Mouse (Mus musculus): ENCODE results near the gene Tor1aip2. TPM values are rescaled to one million over a fixed set of nuclear protein-coding genes. Genes with fewer than 3 reads are reported as not detected.

The Tor1aip2 gene
- polyA plus RNA-seq (2016; fragmentation: Nextera tagmentation; extraction: Ambion mirVana), result 111 and 116 TPM in 2 replicates

DNA sequence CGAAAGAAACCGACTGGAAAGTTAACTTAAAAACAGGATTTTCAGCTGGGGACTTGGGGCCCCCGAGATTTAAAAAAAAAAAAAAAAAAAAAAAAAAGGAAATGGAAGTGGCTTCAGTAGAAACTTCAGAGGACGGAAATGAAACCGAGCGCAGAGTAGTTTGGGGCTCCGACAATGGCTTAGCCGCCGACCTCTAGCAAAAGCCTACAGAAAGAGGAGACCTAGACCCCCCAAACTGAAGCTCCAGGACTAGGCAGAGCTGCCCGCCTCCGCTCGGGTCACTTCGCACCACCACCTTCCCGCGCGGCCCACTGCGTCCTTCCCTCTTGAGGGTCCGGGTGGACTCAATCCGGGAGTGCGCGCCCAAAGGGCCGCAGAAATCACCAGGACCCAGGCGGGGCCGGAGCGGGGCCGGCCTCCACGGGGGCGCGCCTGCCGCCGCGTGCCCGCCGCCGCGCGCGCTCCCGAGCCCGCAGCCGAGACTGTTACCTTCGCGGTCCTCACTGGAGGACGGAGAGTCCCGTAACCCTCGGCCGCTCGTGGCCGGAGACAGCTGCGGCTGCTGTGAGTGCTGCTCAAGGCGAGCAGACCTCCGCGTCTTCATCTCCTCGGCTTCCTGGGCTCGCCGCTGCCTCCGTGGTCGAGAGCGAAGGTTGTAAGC is at the start of gene Tor1aip2:
Tor1aip2 (plus strand) TSS at position 135 of the 661 bp plus-strand sequence.
- WGBS, result under 1% methylated on average over 59 of the region's 59 CpGs
- peak within 1 kb of the TSS; percentile 99 for H3K27ac ChIP-seq (replicated peaks)
- H3K4me1 ChIP-seq, result peaks cover 16% of the 10 kb centered on the region
- peaks cover 37% of the 10 kb centered on the region for H3K36me3 ChIP-seq (replicated peaks)
- H3K27me3 ChIP-seq (replicated peaks; ENCODE audit: low read depth, poor library complexity, severe bottlenecking), result no peaks in the 10 kb centered on the region
- peak within 1 kb of the TSS; percentile 90 for H3K4me3 ChIP-seq
- DNase-seq (ENCODE audit: low spot score), result peak; percentile 91
- no peaks in the 10 kb centered on the region for H3K9me3 ChIP-seq

DNA sequence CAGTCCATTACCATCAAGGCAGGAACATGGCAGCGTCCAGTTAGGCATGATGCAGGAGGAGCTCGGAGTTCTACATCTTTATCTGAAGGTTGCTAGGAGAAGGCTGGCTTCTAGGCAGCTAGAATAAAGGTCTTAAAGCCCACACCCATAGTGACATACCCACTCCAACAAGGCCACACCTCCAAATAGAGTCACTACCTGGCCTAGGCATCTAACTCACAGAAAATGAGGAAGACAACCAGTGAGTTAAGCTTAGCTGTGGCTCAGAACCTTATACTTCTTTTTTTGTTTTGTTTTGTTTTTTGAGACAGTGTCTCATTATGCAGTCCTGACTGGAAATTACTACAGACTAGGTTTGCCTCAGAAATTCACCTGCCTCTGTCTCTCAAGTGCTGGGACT is 47.6 kb upstream of the Tor1aip2 start:
- Histone ChIP-seq H3K4me1 (no peaks in the 10 kb centered on the region), H3K27ac (replicated peaks) (no peak overlapping the region), H3K36me3 (replicated peaks) (no peaks in the 10 kb centered on the region), H3K9me3 (no peaks in the 10 kb centered on the region), H3K27me3 (replicated peaks; ENCODE audit: low read depth, poor library complexity, severe bottlenecking) (no peaks in the 10 kb centered on the region), H3K4me3 (no peak overlapping the region)
- WGBS, result 85% methylated on average over 2 of the region's 2 CpGs
- DNase-seq (ENCODE audit: low spot score), result no peak

DNA sequence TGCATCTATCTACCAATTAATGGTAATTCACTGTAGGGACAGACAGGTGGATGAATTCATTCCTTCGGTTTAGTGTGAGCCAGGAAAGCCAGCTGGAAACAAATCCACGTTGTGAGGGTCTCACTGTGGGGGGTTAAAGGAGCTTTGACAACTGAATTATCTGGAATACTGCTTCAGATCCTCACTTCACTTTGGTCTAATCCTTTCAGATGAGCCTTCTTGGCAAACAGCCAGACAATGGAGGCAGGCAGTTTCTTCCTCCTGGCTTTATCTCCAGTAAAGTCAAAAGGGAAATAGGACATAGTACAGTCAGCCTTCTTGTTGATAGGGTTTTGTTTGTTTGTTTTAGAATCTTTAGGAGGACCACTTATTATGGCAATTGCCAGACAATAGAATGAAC is 45.8 kb upstream of the Tor1aip2 start:
- H3K27me3 ChIP-seq (replicated peaks; ENCODE audit: low read depth, poor library complexity, severe bottlenecking), result no peaks in the 10 kb centered on the region
- no peaks in the 10 kb centered on the region for H3K36me3 ChIP-seq (replicated peaks)
- no peak overlapping the region for H3K4me3 ChIP-seq
- H3K27ac ChIP-seq (replicated peaks), result no peak overlapping the region
- WGBS, result 17% methylated on average over 2 of the region's 2 CpGs
- H3K4me1 ChIP-seq, result no peaks in the 10 kb centered on the region
- DNase-seq (ENCODE audit: low spot score), result no peak
- no peaks in the 10 kb centered on the region for H3K9me3 ChIP-seq

DNA sequence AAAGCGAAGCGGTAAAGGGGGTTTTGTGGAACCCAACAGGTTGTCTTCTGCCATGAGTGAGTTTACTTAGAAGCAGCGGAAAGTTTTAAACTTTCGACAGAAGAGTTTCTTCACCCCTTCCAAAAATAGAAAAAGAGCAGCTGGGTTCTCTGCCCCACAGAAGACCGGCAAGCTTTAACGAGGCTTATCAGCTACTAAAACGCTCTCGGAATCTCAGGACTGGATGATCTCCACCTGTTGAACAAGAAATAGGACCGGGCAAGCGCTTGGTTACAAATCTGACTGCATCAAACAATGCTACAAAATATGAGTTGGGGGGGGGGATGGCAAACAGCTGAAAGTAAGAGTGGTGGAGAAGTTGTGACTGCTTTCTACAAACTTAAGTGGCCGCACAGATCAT is 44.8 kb upstream of the Tor1aip2 start:
- no peaks in the 10 kb centered on the region for H3K4me1 ChIP-seq
- H3K27ac ChIP-seq (replicated peaks), result no peak overlapping the region
- no peaks in the 10 kb centered on the region for H3K9me3 ChIP-seq
- 82% methylated on average over 11 of the region's 11 CpGs for WGBS
- no peaks in the 10 kb centered on the region for H3K27me3 ChIP-seq (replicated peaks; ENCODE audit: low read depth, poor library complexity, severe bottlenecking)
- DNase-seq (ENCODE audit: low spot score), result no peak
- H3K36me3 ChIP-seq (replicated peaks), result no peaks in the 10 kb centered on the region
- no peak overlapping the region for H3K4me3 ChIP-seq

DNA sequence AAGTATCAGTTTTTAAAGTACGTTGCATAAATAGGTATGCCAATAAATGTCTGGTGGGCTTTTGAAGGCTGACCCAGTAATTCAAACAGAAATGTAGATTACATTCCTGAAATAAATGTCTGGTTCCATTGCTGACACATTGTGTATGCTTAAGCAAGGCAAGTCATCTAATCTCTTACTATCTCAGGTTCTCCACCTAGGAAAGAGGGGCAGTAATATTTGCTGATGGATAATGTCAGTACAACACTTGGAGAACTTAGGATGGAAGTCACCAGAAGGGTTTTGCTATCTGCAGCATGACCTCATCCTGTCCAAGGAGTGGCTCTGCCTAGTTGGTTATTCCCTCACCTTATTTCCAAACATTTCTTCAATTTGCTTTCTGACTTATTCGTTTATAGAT is 40.7 kb upstream of the Tor1aip2 start:
- WGBS, result 89% methylated on average over 2 of the region's 2 CpGs
- H3K9me3 ChIP-seq, result no peaks in the 10 kb centered on the region
- H3K27ac ChIP-seq (replicated peaks), result no peak overlapping the region
- no peak for DNase-seq (ENCODE audit: low spot score)
- H3K36me3 ChIP-seq (replicated peaks), result no peaks in the 10 kb centered on the region
- H3K27me3 ChIP-seq (replicated peaks; ENCODE audit: low read depth, poor library complexity, severe bottlenecking), result no peaks in the 10 kb centered on the region
- H3K4me3 ChIP-seq, result no peak overlapping the region
- no peaks in the 10 kb centered on the region for H3K4me1 ChIP-seq

DNA sequence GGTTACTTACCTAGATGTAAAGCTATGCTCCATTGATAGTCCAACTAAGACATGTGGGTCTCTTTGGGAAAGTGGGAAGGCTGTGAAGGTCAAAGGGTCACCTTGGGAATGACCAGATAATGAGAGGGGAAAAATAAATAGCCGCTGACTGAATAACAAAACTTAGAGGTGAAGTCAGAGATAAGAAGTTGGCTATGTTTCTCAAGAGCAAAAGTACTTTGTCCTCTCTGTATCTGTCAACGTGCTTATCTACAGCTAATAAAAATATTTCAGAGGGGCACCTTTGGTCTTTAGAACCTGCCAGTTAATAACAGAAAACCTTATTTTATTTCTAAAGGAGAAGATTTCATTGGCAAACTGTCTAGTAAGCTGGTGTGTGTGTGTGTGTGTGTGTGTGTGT is 39.6 kb upstream of the Tor1aip2 start:
- Histone ChIP-seq H3K4me3 (no peak overlapping the region), H3K27ac (replicated peaks) (no peak overlapping the region), H3K4me1 (no peaks in the 10 kb centered on the region), H3K36me3 (replicated peaks) (no peaks in the 10 kb centered on the region), H3K27me3 (replicated peaks; ENCODE audit: low read depth, poor library complexity, severe bottlenecking) (no peaks in the 10 kb centered on the region), H3K9me3 (no peaks in the 10 kb centered on the region)
- DNase-seq (ENCODE audit: low spot score), result no peak
- WGBS, result 83% methylated on average over 2 of the region's 2 CpGs

DNA sequence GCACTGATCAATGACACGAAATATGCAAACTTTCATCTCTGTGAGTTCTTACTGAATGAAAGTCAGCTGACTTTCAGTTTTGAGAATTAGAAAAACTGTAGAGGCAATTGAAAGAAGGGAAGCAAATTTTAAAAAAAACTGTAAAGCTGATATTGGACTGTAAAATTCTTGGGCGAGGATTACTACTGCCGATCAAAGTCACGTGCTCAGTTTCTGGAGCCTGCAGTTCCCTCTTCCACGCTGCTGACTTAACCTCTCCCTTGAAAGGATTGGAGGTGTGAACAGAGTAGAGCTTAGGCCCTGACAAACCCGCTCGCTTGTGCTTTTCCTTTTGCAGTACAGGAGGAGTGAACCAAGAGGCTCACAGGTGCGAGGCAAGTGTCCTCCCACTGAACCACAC is 32.8 kb upstream of the Tor1aip2 start:
- Histone ChIP-seq H3K36me3 (replicated peaks) (peaks cover 39% of the 10 kb centered on the region), H3K9me3 (no peaks in the 10 kb centered on the region), H3K27me3 (replicated peaks; ENCODE audit: low read depth, poor library complexity, severe bottlenecking) (no peaks in the 10 kb centered on the region), H3K27ac (replicated peaks) (no peak overlapping the region), H3K4me3 (no peak overlapping the region), H3K4me1 (no peaks in the 10 kb centered on the region)
- DNase-seq (ENCODE audit: low spot score), result no peak
- WGBS, result 89% methylated on average over 8 of the region's 8 CpGs

DNA sequence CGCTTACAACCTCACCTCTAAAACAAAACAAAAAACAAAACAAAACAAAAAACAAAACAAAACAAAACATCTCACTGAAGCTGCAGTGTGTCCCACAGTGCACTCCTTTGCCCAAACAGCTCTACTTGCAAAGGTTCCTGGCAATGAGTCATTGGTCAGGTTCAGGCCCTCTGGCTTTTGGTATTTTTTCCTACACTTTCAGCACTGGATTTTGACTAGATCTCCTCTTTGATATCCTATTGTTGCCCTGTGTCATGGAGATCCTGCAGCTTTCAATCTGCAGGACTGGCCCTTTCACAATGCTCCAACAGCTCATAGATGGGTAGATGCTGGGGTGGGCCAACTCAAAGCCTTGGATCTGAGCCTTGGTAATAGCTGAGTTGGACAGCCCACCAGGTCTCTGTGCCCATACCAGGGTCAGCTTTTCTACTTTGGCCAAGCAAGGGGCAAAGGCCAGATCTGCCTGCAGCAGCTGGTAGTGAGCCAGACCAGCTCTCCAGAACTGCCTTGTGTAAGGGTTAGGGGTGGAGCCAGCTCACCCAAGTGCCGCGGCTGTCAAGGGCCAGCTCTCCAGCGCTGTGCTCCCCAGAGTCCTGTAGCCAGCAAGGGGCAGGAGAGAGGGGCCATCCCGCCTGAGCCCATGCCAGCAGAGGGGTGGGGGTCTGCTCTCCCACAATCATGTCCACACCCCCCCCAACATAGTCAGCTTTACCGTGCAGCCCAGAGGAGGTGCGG is 31.8 kb upstream of the Tor1aip2 start:
- no peak overlapping the region for H3K4me3 ChIP-seq
- 88% methylated on average over 7 of the region's 7 CpGs for WGBS
- no peak overlapping the region for H3K27ac ChIP-seq (replicated peaks)
- H3K4me1 ChIP-seq, result no peaks in the 10 kb centered on the region
- H3K9me3 ChIP-seq, result no peaks in the 10 kb centered on the region
- H3K36me3 ChIP-seq (replicated peaks), result peaks cover 48% of the 10 kb centered on the region
- H3K27me3 ChIP-seq (replicated peaks; ENCODE audit: low read depth, poor library complexity, severe bottlenecking), result no peaks in the 10 kb centered on the region
- no peak for DNase-seq (ENCODE audit: low spot score)

DNA sequence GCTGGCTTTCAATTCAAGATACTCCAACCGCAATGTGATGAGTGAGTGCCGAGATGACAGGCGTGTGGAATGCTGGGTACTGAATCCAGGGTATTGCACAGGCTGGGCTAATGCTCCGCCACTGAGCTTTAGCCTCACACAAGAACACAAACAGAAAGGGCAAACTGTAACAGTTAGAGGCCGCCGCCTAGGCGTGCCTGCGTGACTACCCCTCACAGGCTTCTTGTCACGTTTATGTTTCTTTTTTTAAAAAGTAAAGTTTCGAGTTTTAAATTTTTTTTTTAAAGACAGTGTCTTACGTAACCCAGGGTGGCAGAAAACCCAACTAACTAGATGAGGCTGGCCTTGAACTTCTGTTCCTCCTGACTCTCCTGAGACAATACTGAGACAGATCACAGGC is 29.3 kb upstream of the Tor1aip2 start:
- no peaks in the 10 kb centered on the region for H3K4me1 ChIP-seq
- no peaks in the 10 kb centered on the region for H3K27me3 ChIP-seq (replicated peaks; ENCODE audit: low read depth, poor library complexity, severe bottlenecking)
- no peaks in the 10 kb centered on the region for H3K9me3 ChIP-seq
- DNase-seq (ENCODE audit: low spot score), result no peak
- peaks cover 70% of the 10 kb centered on the region for H3K36me3 ChIP-seq (replicated peaks)
- H3K4me3 ChIP-seq, result no peak overlapping the region
- WGBS, result 91% methylated on average over 11 of the region's 11 CpGs
- H3K27ac ChIP-seq (replicated peaks), result no peak overlapping the region

DNA sequence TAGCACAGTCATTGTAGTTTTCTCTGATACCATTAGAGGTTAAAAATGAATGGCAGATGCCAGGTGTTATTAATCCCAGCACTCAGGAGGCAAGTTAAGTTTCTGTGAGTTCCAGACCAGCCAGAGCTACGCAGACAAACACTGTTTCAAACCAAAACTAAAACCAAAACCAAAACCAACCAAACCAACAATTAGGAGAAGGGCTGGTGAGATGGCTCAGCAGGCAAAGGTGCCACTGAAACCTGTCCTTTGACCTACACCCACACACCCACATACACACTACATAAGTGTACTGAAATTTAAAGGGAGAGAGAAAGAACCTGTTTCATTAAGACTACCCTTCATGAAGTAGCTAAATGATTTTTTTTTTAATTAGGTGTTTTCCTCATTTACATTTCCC is 26.2 kb upstream of the Tor1aip2 start:
- WGBS, result 95% methylated on average over 1 of the region's 1 CpGs
- no peaks in the 10 kb centered on the region for H3K27me3 ChIP-seq (replicated peaks; ENCODE audit: low read depth, poor library complexity, severe bottlenecking)

DNA sequence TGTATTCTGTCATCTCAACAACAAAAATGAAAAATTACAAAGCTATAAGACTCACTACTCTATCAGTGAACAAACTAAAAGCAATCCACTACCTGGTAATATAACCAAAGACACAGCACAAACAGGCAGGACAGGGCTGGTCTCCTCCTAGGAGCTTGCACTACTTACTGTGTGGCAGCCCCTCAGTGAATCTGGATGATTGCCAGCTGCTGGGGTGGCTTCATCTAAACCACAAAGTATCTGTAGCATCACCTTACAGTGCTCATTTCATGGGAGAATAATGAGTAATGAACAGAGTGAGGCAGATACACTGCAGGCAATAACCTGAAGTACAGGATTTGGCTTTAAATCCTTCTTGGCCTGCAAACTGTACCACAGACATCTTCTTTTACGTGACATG is 15.4 kb upstream of the Tor1aip2 start:
- no peaks in the 10 kb centered on the region for H3K4me1 ChIP-seq
- H3K4me3 ChIP-seq, result no peak overlapping the region
- H3K27ac ChIP-seq (replicated peaks), result no peak overlapping the region
- no peaks in the 10 kb centered on the region for H3K27me3 ChIP-seq (replicated peaks; ENCODE audit: low read depth, poor library complexity, severe bottlenecking)
- no peaks in the 10 kb centered on the region for H3K9me3 ChIP-seq
- 93% methylated on average over 1 of the region's 1 CpGs for WGBS
- H3K36me3 ChIP-seq (replicated peaks), result peaks cover 85% of the 10 kb centered on the region
- DNase-seq (ENCODE audit: low spot score), result no peak

More for the DNA sequence above, 26.2 kb upstream of the Tor1aip2 start:
- H3K4me1 ChIP-seq, result no peaks in the 10 kb centered on the region
- no peak overlapping the region for H3K4me3 ChIP-seq
- no peak overlapping the region for H3K27ac ChIP-seq (replicated peaks)
- DNase-seq (ENCODE audit: low spot score), result no peak
- no peaks in the 10 kb centered on the region for H3K9me3 ChIP-seq
- peaks cover 87% of the 10 kb centered on the region for H3K36me3 ChIP-seq (replicated peaks)

DNA sequence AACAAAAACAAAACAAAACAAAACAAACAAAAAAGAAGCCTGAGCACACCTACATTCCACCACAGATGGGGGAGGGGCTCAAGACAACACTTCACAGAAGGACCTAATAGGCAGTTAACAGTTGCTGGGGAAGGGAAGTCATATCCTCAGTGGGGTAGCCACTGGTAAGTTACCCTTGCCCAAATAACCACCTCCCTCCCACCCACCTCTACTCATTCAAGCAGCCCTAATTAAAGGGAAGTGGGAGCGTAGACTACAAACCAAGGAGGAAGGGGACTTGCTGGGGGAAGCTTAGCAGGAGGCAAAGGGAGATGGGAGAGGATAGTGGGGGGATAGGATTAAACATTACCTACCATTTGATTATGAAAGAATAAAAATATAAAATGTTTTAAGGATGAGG is 14.8 kb upstream of the Tor1aip2 start:
- Histone ChIP-seq H3K27me3 (replicated peaks; ENCODE audit: low read depth, poor library complexity, severe bottlenecking) (no peaks in the 10 kb centered on the region), H3K36me3 (replicated peaks) (peaks cover 83% of the 10 kb centered on the region), H3K9me3 (no peaks in the 10 kb centered on the region), H3K27ac (replicated peaks) (no peak overlapping the region), H3K4me3 (no peak overlapping the region), H3K4me1 (no peaks in the 10 kb centered on the region)
- 94% methylated on average over 1 of the region's 1 CpGs for WGBS
- DNase-seq (ENCODE audit: low spot score), result no peak

DNA sequence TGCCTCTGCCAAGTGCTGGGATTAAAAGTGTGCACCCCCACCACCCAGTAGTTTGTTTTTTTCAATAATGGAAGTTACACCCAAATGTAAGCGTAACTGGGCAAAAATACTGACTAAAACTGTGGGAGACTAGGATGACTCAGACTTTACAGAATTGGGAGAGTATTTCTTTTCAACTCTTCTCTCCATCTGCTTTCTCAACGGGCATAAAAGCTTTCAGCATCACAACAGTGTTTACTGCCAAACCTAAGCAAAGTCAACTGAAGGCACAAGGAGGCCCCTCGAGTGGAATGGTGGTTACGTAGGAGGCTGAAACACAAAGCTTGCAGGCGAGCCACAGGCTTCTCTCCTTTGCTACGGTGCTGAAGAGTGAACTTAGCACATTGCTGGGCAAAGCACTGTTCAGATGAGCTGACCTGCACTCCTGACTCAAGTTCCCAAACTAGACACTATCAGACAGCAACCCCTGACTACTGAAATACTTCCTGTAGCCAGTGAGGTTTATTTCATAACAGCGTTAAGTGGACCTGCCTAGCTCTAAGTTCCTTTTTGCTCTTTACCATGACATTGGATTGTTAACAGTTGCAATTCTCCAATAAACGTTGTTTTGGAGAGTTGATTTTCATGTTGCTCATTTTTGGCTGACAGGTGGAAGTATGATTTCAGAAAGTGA is 10.2 kb upstream of the Tor1aip2 start:
- H3K9me3 ChIP-seq, result no peaks in the 10 kb centered on the region
- H3K4me3 ChIP-seq, result no peak overlapping the region
- DNase-seq (ENCODE audit: low spot score), result no peak
- no peaks in the 10 kb centered on the region for H3K4me1 ChIP-seq
- H3K36me3 ChIP-seq (replicated peaks), result peaks cover 82% of the 10 kb centered on the region
- H3K27me3 ChIP-seq (replicated peaks; ENCODE audit: low read depth, poor library complexity, severe bottlenecking), result no peaks in the 10 kb centered on the region
- H3K27ac ChIP-seq (replicated peaks), result no peak overlapping the region
- WGBS, result 89% methylated on average over 8 of the region's 8 CpGs
